Mouse (Mus musculus) CH12.LX (cell line): ENCODE data around the gene Prkch. TPM values are rescaled to one million over a fixed set of nuclear protein-coding genes. Genes with fewer than 3 reads are reported as not detected.
A peak's percentile ranks its signal among the peaks of the same experiment; 100 is the strongest.

Source experiments
- DNase-seq: peaks from one replicate; pipeline ENCODE4 v3.0.0-alpha.2; 2013; ENCODE audit errors: extremely low read depth
- H3K27ac ChIP-seq: 2 replicates; pipeline ENCODE4 v1.5.1; 2012; ENCODE audit warnings: low read depth, mild to moderate bottlenecking, control low read depth, moderate library complexity; ENCODE audit not compliant: insufficient read depth
- H3K27me3 ChIP-seq: replicated peaks from 2 replicates; pipeline ENCODE3; 2012; ENCODE audit warnings: inconsistent platforms
- H3K36me3 ChIP-seq, 2 experiments: replicated peaks in 1 of 2; 2 replicates each; pipeline versions ENCODE3 to v1.6.1; 2012; ENCODE audit warnings: inconsistent platforms in 1 of 2, low read length in 1 of 2, mild to moderate bottlenecking in 1 of 2, mixed read lengths in 1 of 2, moderate library complexity in 1 of 2; ENCODE audit not compliant: control insufficient read depth in 1 of 2, insufficient read depth in 1 of 2
- H3K4me1 ChIP-seq, 2 experiments: 2 replicates each; pipeline ENCODE4 v1.6.1; 2012; ENCODE audit warnings: inconsistent platforms in 1 of 2, moderate library complexity in 1 of 2; ENCODE audit not compliant: insufficient read depth in 2 of 2, control insufficient read depth in 1 of 2
- H3K4me2 ChIP-seq: 2 replicates; pipeline ENCODE4 v1.6.1; 2012; ENCODE audit warnings: low read depth, mild to moderate bottlenecking, control low read depth; ENCODE audit not compliant: poor library complexity, insufficient read depth, severe bottlenecking
- H3K4me3 ChIP-seq, 3 experiments: fragments of 150-350 bp in 1 of 3; sonication (generic) in 1 of 3; replicated peaks in 1 of 3; 2 replicates each; pipeline versions ENCODE3 to v1.5.1; 2011 to 2012; ENCODE audit warnings: low read depth in 2 of 3, low read length in 2 of 3, mild to moderate bottlenecking in 2 of 3, moderate library complexity in 2 of 3, control low read depth in 1 of 3, improper control_type of control experiment in 1 of 3, inconsistent platforms in 1 of 3, mixed read lengths in 1 of 3; ENCODE audit not compliant: poor library complexity in 1 of 3
- H3K79me2 ChIP-seq: replicated peaks from 2 replicates; pipeline ENCODE4 v1.6.1; 2012; ENCODE audit warnings: mild to moderate bottlenecking, moderate library complexity; ENCODE audit not compliant: control insufficient read depth, poor library complexity, insufficient read depth, severe bottlenecking; ENCODE audit errors: extremely low read depth
- H3K9ac ChIP-seq: 2 replicates; pipeline ENCODE4 v1.6.1; 2012; ENCODE audit warnings: low read depth, mild to moderate bottlenecking, control low read depth, moderate library complexity; ENCODE audit not compliant: insufficient read depth
- H3K9me3 ChIP-seq: replicated peaks from 2 replicates; pipeline ENCODE3; 2012; ENCODE audit warnings: low read length, inconsistent platforms, mixed read lengths
- BHLHE40 ChIP-seq: IDR thresholded peaks from 2 replicates; pipeline ENCODE4 v1.6.1; 2011; ENCODE audit warnings: mild to moderate bottlenecking, low read depth, low read length, improper control_type of control experiment
- CHD1 ChIP-seq: IDR thresholded peaks from 2 replicates; pipeline ENCODE4 v1.6.1; 2012; ENCODE audit warnings: low read depth, low read length, improper control_type of control experiment, inconsistent platforms
- CHD2 ChIP-seq: IDR thresholded peaks from 2 replicates; pipeline ENCODE4 v1.6.1; 2011; ENCODE audit warnings: low read length, improper control_type of control experiment
- E2F4 ChIP-seq: IDR thresholded peaks from 2 replicates; pipeline ENCODE4 v1.6.1; 2011; ENCODE audit warnings: low read depth, low read length, improper control_type of control experiment; ENCODE audit not compliant: insufficient replicate concordance
- ELF1 ChIP-seq: IDR thresholded peaks from 2 replicates; pipeline ENCODE4 v1.6.1; 2014; ENCODE audit warnings: low read depth, mild to moderate bottlenecking, inconsistent platforms, low read length, improper control_type of control experiment
- EP300 ChIP-seq: IDR thresholded peaks from 2 replicates; pipeline ENCODE4 v1.6.1; 2011; ENCODE audit warnings: low read length, improper control_type of control experiment
- ETS1 ChIP-seq: conservative IDR thresholded peaks from 2 replicates; pipeline ENCODE4 v1.6.1; 2012; ENCODE audit warnings: low read depth, mild to moderate bottlenecking, inconsistent platforms, low read length, improper control_type of control experiment, moderate library complexity
- GABPA ChIP-seq: IDR thresholded peaks from 2 replicates; pipeline ENCODE4 v1.6.1; 2012; ENCODE audit warnings: low read depth, low read length, improper control_type of control experiment, inconsistent platforms; ENCODE audit not compliant: insufficient replicate concordance
- HCFC1 ChIP-seq: IDR thresholded peaks from 2 replicates; pipeline ENCODE4 v1.6.1; 2012; ENCODE audit warnings: low read depth, mild to moderate bottlenecking, inconsistent platforms, low read length, improper control_type of control experiment
- JUN ChIP-seq: IDR thresholded peaks from 2 replicates; pipeline ENCODE4 v1.6.1; 2011; ENCODE audit warnings: low read depth, mild to moderate bottlenecking, low read length, improper control_type of control experiment, moderate library complexity; ENCODE audit not compliant: insufficient read depth
- JUND ChIP-seq: conservative IDR thresholded peaks from 2 replicates; pipeline ENCODE4 v1.6.1; 2011; ENCODE audit warnings: low read depth, low read length, improper control_type of control experiment
- KAT2A ChIP-seq: IDR thresholded peaks from 2 replicates; pipeline ENCODE4 v1.6.1; 2012; ENCODE audit warnings: low read length, improper control_type of control experiment, inconsistent platforms; ENCODE audit not compliant: insufficient replicate concordance
- MAX ChIP-seq: IDR thresholded peaks from 2 replicates; pipeline ENCODE4 v1.6.1; 2011; ENCODE audit warnings: low read length, improper control_type of control experiment
- MEF2A ChIP-seq: IDR thresholded peaks from 2 replicates; pipeline ENCODE4 v1.6.1; 2014; ENCODE audit warnings: low read depth, mild to moderate bottlenecking, inconsistent platforms, low read length, improper control_type of control experiment, borderline replicate concordance
- MXI1 ChIP-seq: IDR thresholded peaks from 2 replicates; pipeline ENCODE4 v1.6.1; 2011; ENCODE audit warnings: mild to moderate bottlenecking, low read depth, low read length, improper control_type of control experiment
- MYC ChIP-seq: IDR thresholded peaks from 2 replicates; pipeline ENCODE4 v1.6.1; 2011; ENCODE audit warnings: low read depth, mild to moderate bottlenecking, improper control_type of control experiment, low read length
- NRF1 ChIP-seq: IDR thresholded peaks from 2 replicates; pipeline ENCODE4 v1.6.1; 2014; ENCODE audit warnings: low read depth, mild to moderate bottlenecking, inconsistent platforms, low read length, improper control_type of control experiment, moderate library complexity
- PAX5 ChIP-seq: IDR thresholded peaks from 2 replicates; pipeline ENCODE4 v1.6.1; 2012; ENCODE audit warnings: low read length, inconsistent platforms, mixed read lengths
- POLR2A ChIP-seq: IDR thresholded peaks from 2 replicates; pipeline ENCODE4 v1.6.1; 2011; ENCODE audit warnings: low read depth, mild to moderate bottlenecking, improper control_type of control experiment, low read length
- POLR2AphosphoS2 ChIP-seq: IDR thresholded peaks from 2 replicates; pipeline ENCODE4 v1.6.1; 2011; ENCODE audit warnings: low read depth, low read length, improper control_type of control experiment
- RAD21 ChIP-seq: IDR thresholded peaks from 2 replicates; pipeline ENCODE4 v1.6.1; 2011; ENCODE audit warnings: low read depth, mild to moderate bottlenecking, low read length, improper control_type of control experiment, moderate library complexity
- RCOR1 ChIP-seq: conservative IDR thresholded peaks from 2 replicates; pipeline ENCODE4 v1.6.1; 2012; ENCODE audit warnings: low read depth, mild to moderate bottlenecking, inconsistent platforms, low read length, improper control_type of control experiment
- SIN3A ChIP-seq: IDR thresholded peaks from 2 replicates; pipeline ENCODE4 v1.6.1; 2012; ENCODE audit warnings: low read length, improper control_type of control experiment, inconsistent platforms
- SMC3 ChIP-seq: IDR thresholded peaks from 2 replicates; pipeline ENCODE4 v1.6.1; 2011; ENCODE audit warnings: low read depth, low read length, improper control_type of control experiment
- TBP ChIP-seq: conservative IDR thresholded peaks from 2 replicates; pipeline ENCODE4 v1.6.1; 2011; ENCODE audit warnings: low read depth, low read length, improper control_type of control experiment
- UBTF ChIP-seq: IDR thresholded peaks from 2 replicates; pipeline ENCODE4 v1.6.1; 2012; ENCODE audit warnings: low read depth, mild to moderate bottlenecking, inconsistent platforms, low read length, improper control_type of control experiment, moderate library complexity
- USF1 ChIP-seq: IDR thresholded peaks from 2 replicates; pipeline ENCODE4 v1.6.1; 2014; ENCODE audit warnings: low read depth, mild to moderate bottlenecking, inconsistent platforms, low read length, improper control_type of control experiment
- USF2 ChIP-seq: conservative IDR thresholded peaks from 2 replicates; pipeline ENCODE4 v1.6.1; 2011; ENCODE audit warnings: low read depth, low read length, improper control_type of control experiment
- ZC3H11A ChIP-seq: IDR thresholded peaks from 2 replicates; pipeline ENCODE4 v1.6.1; 2012; ENCODE audit warnings: low read depth, mild to moderate bottlenecking, inconsistent platforms, low read length, improper control_type of control experiment
- ZMIZ1 ChIP-seq: IDR thresholded peaks from 2 replicates; pipeline ENCODE4 v1.6.1; 2012; ENCODE audit warnings: low read depth, mild to moderate bottlenecking, inconsistent platforms, low read length, improper control_type of control experiment
- ZNF384 ChIP-seq: IDR thresholded peaks from 2 replicates; pipeline ENCODE4 v1.6.1; 2012; ENCODE audit warnings: low read depth, low read length, improper control_type of control experiment, inconsistent platforms
- dilution Hi-C: fragments of 300-500 bp; cut with MboI; formaldehyde crosslinking; loops from 2 replicates; pipeline ENCODE4 v1.14.3; 2020; ENCODE audit warnings: low sequenced_read_pairs; ENCODE audit not compliant: extremely low pct_unique_long_range_greater_than_20kb, extremely low pct_ligation_motif_present
- in situ Hi-C: fragments of 300-500 bp; cut with MboI; formaldehyde crosslinking; loops from 3 replicates; pipeline ENCODE4 v1.14.3; 2019; ENCODE audit warnings: low sequenced_read_pairs, low pct_ligation_motif_present, low pct_unique_long_range_greater_than_20kb, mixed read lengths
- polyA plus RNA-seq: library from polyadenylated mRNA; unstranded; fragments of >175 nt; gene quantifications from 2 replicates; pipeline ENCODE4 v1.2.1, GENCODE M21; 2012; ENCODE audit warnings: low read depth; ENCODE audit not compliant: insufficient read length
- total RNA-seq, 2 experiments: library from RNA; depleted of rRNA; stranded (reverse); fragments of 300-350 nt in 1 of 2; fragments of >200 nt in 1 of 2; gene quantifications; 2 replicates each; pipeline ENCODE4 v1.2.3; 2012 to 2014

Prkch gene
- total and polyA plus RNA-seq, 3 experiments = 0.76 to 2.3 (median 1.8) TPM

GRCm38 (mm10) chr12:73605174-73605573 is 20.6 kb downstream of the Prkch start:
- in situ Hi-C loops = loop anchor here (5.0 kb wide), 1 partner anchor 37 kb away; no protein-coding TSS in a partner anchor
- H3K79me2 ChIP-seq = no peaks in the 10 kb centered on the region
- no peaks in the 10 kb centered on the region for H3K27me3 ChIP-seq
- H3K4me1 ChIP-seq = peaks cover 15 to 58% of the 10 kb centered on the region in 2 experiments
- no peak for DNase-seq
- H3K9ac ChIP-seq = no peak overlapping the region
- H3K4me3 ChIP-seq = no peak overlapping the region
- H3K4me2 ChIP-seq = no peak overlapping the region
- no peak for TF ChIP-seq HCFC1
- no peak for TF ChIP-seq USF1
- no peak for TF ChIP-seq ZC3H11A
- TF ChIP-seq TBP = no peak
- TF ChIP-seq USF2 = no peak
- no peak for TF ChIP-seq GABPA
- no peak for TF ChIP-seq E2F4
- no peak for TF ChIP-seq POLR2AphosphoS2
- TF ChIP-seq CHD1 = no peak
- TF ChIP-seq BHLHE40 = no peak
- no peak for TF ChIP-seq MYC
- TF ChIP-seq JUN = no peak
- TF ChIP-seq POLR2A = no peak
- TF ChIP-seq, all 38 proteins: peak for 0
- dilution Hi-C loops = no loop called here
- Histone ChIP-seq H3K27ac (no peak overlapping the region), H3K9me3 (no peaks in the 10 kb centered on the region), H3K36me3 (no peaks in the 10 kb centered on the region)

GRCm38 (mm10) chr12:73607381-73608064 is 22.9 kb downstream of the Prkch start:
- H3K27me3 ChIP-seq = no peaks in the 10 kb centered on the region
- H3K4me1 ChIP-seq = peaks cover 26 to 79% of the 10 kb centered on the region in 2 experiments
- in situ Hi-C loops (loop anchor here (5.0 kb wide), 1 partner anchor 35 kb away; no protein-coding TSS in a partner anchor), dilution Hi-C loops (no loop called here)
- no peak overlapping the region for H3K9ac ChIP-seq
- H3K36me3 ChIP-seq = no peaks in the 10 kb centered on the region
- no peaks in the 10 kb centered on the region for H3K79me2 ChIP-seq
- H3K27ac ChIP-seq = no peak overlapping the region
- DNase-seq = peak; percentile 43
- H3K9me3 ChIP-seq = no peaks in the 10 kb centered on the region
- H3K4me3 ChIP-seq = no peak overlapping the region
- peak overlapping the region; percentile 63 for H3K4me2 ChIP-seq
- TF ChIP-seq USF2 (no peak), ZMIZ1 (no peak), PAX5 (no peak), RAD21 (no peak), RCOR1 (peak; percentile 74; the same call in 1 of the 2 replicates), SMC3 (no peak), GABPA (no peak), MXI1 (peak; percentile 52; the same call in 1 of the 2 replicates), EP300 (peak; percentile 80), POLR2AphosphoS2 (no peak), MAX (peak; percentile 48; the same call in 1 of the 2 replicates), ELF1 (no peak), MEF2A (peak; percentile 93), ETS1 (peak; percentile 67), BHLHE40 (peak; percentile 93), JUND (no peak), CHD2 (peak; percentile 35; the same call in 1 of the 2 replicates), ZNF384 (no peak), JUN (no peak), KAT2A (no peak), NRF1 (no peak), UBTF (no peak), SIN3A (0 out of 2 replicates have a peak, but pooled peaks have one; percentile 53), ZC3H11A (no peak), USF1 (no peak)
